Comparison of ENCODE assay signal across 19 mouse cellular contexts in genomic region chr17:7707073-7707472, GRCm38 (mm10).
A peak's percentile ranks its signal among the peaks of the same experiment; 100 is the strongest.
DNase-seq lines count a peak whose midpoint lies in the region; ATAC-seq and TF ChIP-seq lines count a peak whose summit lies in the region.
"Had no signal": no experiment of that assay in that cellular context is flagged by ENCODE, and none has a peak within 500 bp of the region (broad histone marks: within the 10 kb centered on the region; RNA-seq: fewer than 3 reads in every experiment).

No protein-coding gene starts in this region.

- H3K9ac ChIP-seq in lung, embryonic 14.5 days = no peak overlapping the region
- H3K9ac ChIP-seq: forebrain, embryonic 12.5 days; heart, embryonic 13.5 days; hindbrain, embryonic 15.5 days had no signal

- no peak overlapping the region for H3K27ac ChIP-seq in lung, embryonic 14.5 days (ENCODE audit: low read depth)
- H3K27ac ChIP-seq: forebrain, embryonic 12.5 days; heart, embryonic 13.5 days; hindbrain, embryonic 15.5 days had no signal

- TF ChIP-seq CTCF in lung, embryonic 14.5 days (IDR thresholded peaks at IDR 0.05; ENCODE audit: low read depth) = no peak
- TF ChIP-seq CTCF in brain, embryonic 14.5 days (IDR thresholded peaks at IDR 0.05; ENCODE audit: borderline replicate concordance, extremely low read depth, insufficient read depth, insufficient read length) = no peak

- no peak for TF ChIP-seq POLR2A in brain, embryonic 14.5 days (IDR thresholded peaks at IDR 0.05; ENCODE audit: borderline replicate concordance, extremely low read depth, insufficient read depth, insufficient read length, poor library complexity, severe bottlenecking)

- peak; percentile 11 to 15 for DNase-seq in cerebellum, postnatal 10 days
- DNase-seq in cerebellum, adult 8-10 months = no peak
- DNase-seq in lung, embryonic 14.5 days = peak; percentile 60
- no peak for DNase-seq in lung, postnatal 14 days
- peak; percentile 9 for DNase-seq in brain, embryonic 14.5 days (ENCODE audit: low read depth)
- DNase-seq in lung, postnatal 36 days = peak; percentile 16
- DNase-seq in adrenal gland, adult (ENCODE audit: inconsistent age in 2 of 2, low spot score in 1 of 2) = no peak
- DNase-seq: adrenal gland, postnatal 10 days; B cell, adult 2 months; cerebellum, adult 11-12 months; cerebellum, adult 9-11 months; gastrocnemius, postnatal 10 days; heart, postnatal 36 days had no signal

- H3K4me3 ChIP-seq in lung, embryonic 14.5 days (ENCODE audit: low read depth, low read length) = no peak overlapping the region
- H3K4me3 ChIP-seq: forebrain, embryonic 12.5 days; heart, embryonic 13.5 days; hindbrain, embryonic 15.5 days had no signal

- H3K4me2 ChIP-seq in lung, embryonic 14.5 days = no peak overlapping the region
- H3K4me2 ChIP-seq: forebrain, embryonic 12.5 days; heart, embryonic 13.5 days; hindbrain, embryonic 15.5 days had no signal

- no peaks in the 10 kb centered on the region for H3K9me3 ChIP-seq in lung, embryonic 14.5 days (ENCODE audit: low read depth, low read length)
- H3K9me3 ChIP-seq: forebrain, embryonic 12.5 days; hindbrain, embryonic 15.5 days had no signal

- no peaks in the 10 kb centered on the region for H3K27me3 ChIP-seq in lung, embryonic 14.5 days (ENCODE audit: insufficient read depth, low read length)
- H3K27me3 ChIP-seq: hindbrain, embryonic 15.5 days had no signal

- WGBS in lung, embryonic 14.5 days = 47% methylated on average over 4 of the region's 4 CpGs

- ATAC-seq in lung, embryonic 14.5 days (ENCODE audit: insufficient read depth) = peak; percentile 54; the same call in 1 of the 2 replicates
- ATAC-seq: CD4-positive, CD25-positive, alpha-beta regulatory T cell, adult 4 months; forebrain, embryonic 16.5 days had no signal

- H3K4me1 ChIP-seq in lung, embryonic 14.5 days (ENCODE audit: insufficient read depth) = no peaks in the 10 kb centered on the region
- H3K4me1 ChIP-seq: forebrain, embryonic 12.5 days; heart, embryonic 13.5 days; hindbrain, embryonic 15.5 days had no signal

- H3K36me3 ChIP-seq in lung, embryonic 14.5 days (ENCODE audit: insufficient read depth) = no peaks in the 10 kb centered on the region
- H3K36me3 ChIP-seq: forebrain, embryonic 12.5 days; G1E; heart, embryonic 13.5 days; hindbrain, embryonic 15.5 days had no signal

Comparison
In these comparisons a context has a peak if more than half of its experiments do, and no peak if none do; other contexts are left out.
1. DNase-seq: peak in cerebellum, postnatal 10 days (2 of 2), lung, embryonic 14.5 days (single experiment), brain, embryonic 14.5 days (single experiment) and lung, postnatal 36 days (single experiment); none in cerebellum, adult 8-10 months (single experiment), lung, postnatal 14 days (single experiment) and adrenal gland, adult (0 of 2).